Mouse (Mus musculus) olfactory bulb, adult 2 months (tissue): ENCODE data around the gene Nicn1.

Experiments
- CTCF ChIP-seq: fragments of 200-500 bp; IDR thresholded peaks from 2 replicates; pipeline ENCODE4 v1.5.1; 2012; ENCODE audit warnings: low read depth, mild to moderate bottlenecking, low read length, moderate library complexity; ENCODE audit not compliant: insufficient read depth
- POLR2A ChIP-seq: fragments of 200-500 bp; IDR thresholded peaks from 2 replicates; pipeline ENCODE4 v1.6.1; 2012; ENCODE audit warnings: mild to moderate bottlenecking, low read depth, low read length, moderate library complexity; ENCODE audit not compliant: insufficient read depth

- no peak for TF ChIP-seq CTCF
- no peak for TF ChIP-seq POLR2A
These were observed 11.4 kb upstream of the Nicn1 start for GRCm38 (mm10) chr9:108278697-108279450.
